Mouse (Mus musculus): ENCODE measurements around the gene Espn. TPM values are rescaled to one million over a fixed set of nuclear protein-coding genes. Genes with fewer than 3 reads are reported as not detected.

The Espn gene
- polyA plus RNA-seq, 1 experiment from 2014 or later: 0.90 TPM

- Histone ChIP-seq H3K27ac (ENCODE audit: low read depth, low read length) (no peak overlapping the region), H3K4me1 (ENCODE audit: control insufficient read depth, insufficient read depth, low read length) (0 out of 2 replicates have a peak, but pooled peaks cover 3% of the 10 kb centered on the region), H3K9ac (ENCODE audit: low read depth, low read length) (no peak overlapping the region), H3K4me2 (no peak overlapping the region), H3K36me3 (ENCODE audit: control insufficient read depth, insufficient read depth, low read length) (no peaks in the 10 kb centered on the region), H3K27me3 (ENCODE audit: control insufficient read depth, insufficient read depth, low read length) (peaks cover 16% of the 10 kb centered on the region), H3K4me3 (ENCODE audit: low read depth, low read length) (no peak overlapping the region), H3K9me3 (replicated peaks; ENCODE audit: control insufficient read depth, low read length) (no peaks in the 10 kb centered on the region)
- ATAC-seq (replicated peaks; ENCODE audit: insufficient number of reproducible peaks, low FRiP score, low TSS enrichment): no peak
- WGBS (ENCODE audit: insufficient replicate concordance): 84% methylated on average over 3 of the region's 3 CpGs
Measured at GRCm38 (mm10) chr4:152176638-152177037, 24.5 kb upstream of the Espn start.

DNA sequence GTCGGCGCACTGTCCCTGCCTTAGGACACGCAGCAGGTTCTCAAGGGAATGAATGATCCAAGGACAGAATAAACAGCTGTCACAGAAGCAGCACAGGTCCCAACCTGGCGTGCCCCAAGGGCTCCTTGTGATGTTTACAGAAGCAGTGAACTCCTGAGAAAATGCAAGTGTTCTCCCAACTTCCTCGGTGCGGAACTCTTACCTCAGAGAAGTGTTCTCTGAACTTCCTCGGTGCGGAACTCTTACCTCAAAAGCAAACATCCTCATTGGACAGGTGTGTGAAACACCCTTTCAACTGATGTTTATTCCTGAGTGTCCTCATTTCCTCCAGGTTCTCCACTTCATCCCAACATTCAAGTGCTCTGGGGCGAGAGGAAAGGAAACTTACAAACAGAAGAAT lies 21.8 kb upstream of the Espn start:
- no peak overlapping the region for H3K4me3 ChIP-seq (ENCODE audit: low read depth, low read length)
- no peak overlapping the region for H3K4me2 ChIP-seq
- 75% methylated on average over 9 of the region's 9 CpGs for WGBS (ENCODE audit: insufficient replicate concordance)
- no peak overlapping the region for H3K9ac ChIP-seq (ENCODE audit: low read depth, low read length)
- no peaks in the 10 kb centered on the region for H3K36me3 ChIP-seq (ENCODE audit: control insufficient read depth, insufficient read depth, low read length)
- no peak overlapping the region for H3K27ac ChIP-seq (ENCODE audit: low read depth, low read length)
- ATAC-seq (replicated peaks; ENCODE audit: insufficient number of reproducible peaks, low FRiP score, low TSS enrichment): no peak
- H3K27me3 ChIP-seq (ENCODE audit: control insufficient read depth, insufficient read depth, low read length): peaks cover 10% of the 10 kb centered on the region
- no peaks in the 10 kb centered on the region for H3K9me3 ChIP-seq (replicated peaks; ENCODE audit: control insufficient read depth, low read length)
- H3K4me1 ChIP-seq (ENCODE audit: control insufficient read depth, insufficient read depth, low read length): no peaks in the 10 kb centered on the region

GRCm38 (mm10) chr4:152173041-152173440 lies 20.9 kb upstream of the Espn start:
- Histone ChIP-seq H3K9me3 (replicated peaks; ENCODE audit: control insufficient read depth, low read length) (no peaks in the 10 kb centered on the region), H3K4me2 (no peak overlapping the region), H3K36me3 (ENCODE audit: control insufficient read depth, insufficient read depth, low read length) (no peaks in the 10 kb centered on the region), H3K27ac (ENCODE audit: low read depth, low read length) (no peak overlapping the region), H3K4me3 (ENCODE audit: low read depth, low read length) (no peak overlapping the region), H3K4me1 (ENCODE audit: control insufficient read depth, insufficient read depth, low read length) (no peaks in the 10 kb centered on the region), H3K9ac (ENCODE audit: low read depth, low read length) (no peak overlapping the region), H3K27me3 (ENCODE audit: control insufficient read depth, insufficient read depth, low read length) (peaks cover 9% of the 10 kb centered on the region)
- ATAC-seq (replicated peaks; ENCODE audit: insufficient number of reproducible peaks, low FRiP score, low TSS enrichment): no peak
- WGBS (ENCODE audit: insufficient replicate concordance): 2% methylated on average over 5 of the region's 5 CpGs

DNA sequence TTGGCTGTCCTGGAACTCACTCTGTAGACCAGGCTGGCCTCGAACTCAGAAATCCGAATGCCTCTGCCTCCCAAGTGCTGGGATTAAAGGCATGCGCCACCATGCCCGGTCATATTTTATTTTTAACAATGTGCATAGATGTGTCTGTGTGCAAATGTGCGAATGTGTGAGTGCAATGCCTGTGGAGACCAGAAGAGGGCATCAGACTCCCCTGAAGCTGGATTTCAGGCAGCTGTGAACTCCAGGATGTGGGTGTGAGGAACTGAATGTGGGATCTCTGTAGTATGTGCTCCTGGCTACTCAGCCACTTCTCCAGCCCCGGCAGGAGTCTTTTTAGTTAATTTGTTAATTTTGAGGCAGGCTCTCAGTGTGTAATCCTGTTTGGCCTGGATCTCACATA lies 19.4 kb upstream of the Espn start:
- 77% methylated on average over 6 of the region's 6 CpGs for WGBS (ENCODE audit: insufficient replicate concordance)
- peaks cover 9% of the 10 kb centered on the region; the same call in 1 of the 2 replicates for H3K27me3 ChIP-seq (ENCODE audit: control insufficient read depth, insufficient read depth, low read length)
- H3K4me2 ChIP-seq: no peak overlapping the region
- H3K27ac ChIP-seq (ENCODE audit: low read depth, low read length): no peak overlapping the region
- no peaks in the 10 kb centered on the region for H3K9me3 ChIP-seq (replicated peaks; ENCODE audit: control insufficient read depth, low read length)
- ATAC-seq (replicated peaks; ENCODE audit: insufficient number of reproducible peaks, low FRiP score, low TSS enrichment): no peak
- H3K4me3 ChIP-seq (ENCODE audit: low read depth, low read length): no peak overlapping the region
- H3K36me3 ChIP-seq (ENCODE audit: control insufficient read depth, insufficient read depth, low read length): no peaks in the 10 kb centered on the region
- H3K4me1 ChIP-seq (ENCODE audit: control insufficient read depth, insufficient read depth, low read length): no peaks in the 10 kb centered on the region
- H3K9ac ChIP-seq (ENCODE audit: low read depth, low read length): no peak overlapping the region

GRCm38 (mm10) chr4:152170286-152170685 lies 18.1 kb upstream of the Espn start:
- H3K4me3 ChIP-seq (ENCODE audit: low read depth, low read length): no peak overlapping the region
- 79% methylated on average over 10 of the region's 10 CpGs for WGBS (ENCODE audit: insufficient replicate concordance)
- no peak for ATAC-seq (replicated peaks; ENCODE audit: insufficient number of reproducible peaks, low FRiP score, low TSS enrichment)
- no peaks in the 10 kb centered on the region for H3K4me1 ChIP-seq (ENCODE audit: control insufficient read depth, insufficient read depth, low read length)
- H3K27me3 ChIP-seq (ENCODE audit: control insufficient read depth, insufficient read depth, low read length): peaks cover 9% of the 10 kb centered on the region; the same call in 1 of the 2 replicates
- no peaks in the 10 kb centered on the region for H3K36me3 ChIP-seq (ENCODE audit: control insufficient read depth, insufficient read depth, low read length)
- no peak overlapping the region for H3K4me2 ChIP-seq
- no peak overlapping the region for H3K9ac ChIP-seq (ENCODE audit: low read depth, low read length)
- H3K27ac ChIP-seq (ENCODE audit: low read depth, low read length): no peak overlapping the region
- no peaks in the 10 kb centered on the region for H3K9me3 ChIP-seq (replicated peaks; ENCODE audit: control insufficient read depth, low read length)

- Histone ChIP-seq H3K4me1 (ENCODE audit: control insufficient read depth, insufficient read depth, low read length) (no peaks in the 10 kb centered on the region), H3K4me2 (no peak overlapping the region), H3K9me3 (replicated peaks; ENCODE audit: control insufficient read depth, low read length) (no peaks in the 10 kb centered on the region), H3K9ac (ENCODE audit: low read depth, low read length) (no peak overlapping the region), H3K27me3 (ENCODE audit: control insufficient read depth, insufficient read depth, low read length) (peaks cover 10% of the 10 kb centered on the region; the same call in 1 of the 2 replicates), H3K27ac (ENCODE audit: low read depth, low read length) (no peak overlapping the region), H3K36me3 (ENCODE audit: control insufficient read depth, insufficient read depth, low read length) (no peaks in the 10 kb centered on the region), H3K4me3 (ENCODE audit: low read depth, low read length) (no peak overlapping the region)
- no peak for ATAC-seq (replicated peaks; ENCODE audit: insufficient number of reproducible peaks, low FRiP score, low TSS enrichment)
- 67% methylated on average over 7 of the region's 7 CpGs for WGBS (ENCODE audit: insufficient replicate concordance)
Measured at GRCm38 (mm10) chr4:152169103-152169502, 16.9 kb upstream of the Espn start.

GRCm38 (mm10) chr4:152168052-152168451 lies 15.9 kb upstream of the Espn start:
- peaks cover 12% of the 10 kb centered on the region; the same call in 1 of the 2 replicates for H3K27me3 ChIP-seq (ENCODE audit: control insufficient read depth, insufficient read depth, low read length)
- no peaks in the 10 kb centered on the region for H3K9me3 ChIP-seq (replicated peaks; ENCODE audit: control insufficient read depth, low read length)
- ATAC-seq (replicated peaks; ENCODE audit: insufficient number of reproducible peaks, low FRiP score, low TSS enrichment): no peak
- no peaks in the 10 kb centered on the region for H3K36me3 ChIP-seq (ENCODE audit: control insufficient read depth, insufficient read depth, low read length)
- H3K4me3 ChIP-seq (ENCODE audit: low read depth, low read length): no peak overlapping the region
- no peaks in the 10 kb centered on the region for H3K4me1 ChIP-seq (ENCODE audit: control insufficient read depth, insufficient read depth, low read length)
- no peak overlapping the region for H3K4me2 ChIP-seq
- no peak overlapping the region for H3K27ac ChIP-seq (ENCODE audit: low read depth, low read length)
- H3K9ac ChIP-seq (ENCODE audit: low read depth, low read length): no peak overlapping the region
- 72% methylated on average over 8 of the region's 8 CpGs for WGBS (ENCODE audit: insufficient replicate concordance)

DNA sequence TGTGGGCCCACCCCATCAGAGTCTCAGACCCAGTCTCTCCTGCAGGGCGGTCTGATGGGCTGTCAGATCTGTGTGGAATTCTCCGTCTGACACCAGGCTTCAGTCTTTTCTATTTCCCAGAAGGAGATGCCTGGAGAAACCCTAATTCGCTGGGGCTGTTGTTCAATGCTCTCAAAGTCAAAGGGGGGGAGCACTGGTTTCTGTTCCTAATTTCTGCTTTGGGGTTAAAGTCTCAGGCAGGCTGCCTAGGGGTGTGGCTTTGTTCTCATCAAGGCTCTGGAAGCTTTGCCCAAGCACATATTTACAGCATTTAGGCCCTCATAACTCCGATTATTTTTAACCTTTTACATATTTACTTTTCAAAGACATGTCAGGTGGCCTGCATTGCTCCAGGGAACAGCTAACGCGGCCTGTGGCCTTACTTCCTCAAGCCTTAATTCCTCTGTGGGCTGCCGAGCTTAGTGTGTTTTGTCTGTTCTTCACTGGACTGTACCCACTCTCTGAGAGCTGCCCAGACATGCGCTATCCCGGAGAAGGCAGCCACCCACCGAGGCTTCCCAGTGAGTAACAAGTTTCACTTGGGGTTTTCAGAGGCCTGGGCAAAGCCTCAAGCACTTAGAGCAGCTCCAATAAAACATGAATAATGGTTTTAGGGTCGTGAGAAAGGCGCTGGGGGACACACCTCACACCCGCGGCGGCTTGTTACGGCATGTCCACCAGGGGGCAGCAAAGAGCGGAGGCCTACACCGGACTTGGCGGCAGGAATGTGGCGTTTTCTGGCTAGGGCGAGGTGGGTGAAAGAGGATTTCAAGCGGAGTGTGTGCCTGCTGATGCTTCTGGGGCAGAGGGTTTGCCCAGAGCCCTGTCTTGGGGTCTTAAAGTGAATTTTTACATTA lies 13.1 kb upstream of the Espn start:
- peaks cover 35% of the 10 kb centered on the region for H3K27me3 ChIP-seq (ENCODE audit: control insufficient read depth, insufficient read depth, low read length)
- 24% methylated on average over 22 of the region's 22 CpGs for WGBS (ENCODE audit: insufficient replicate concordance)
- no peak overlapping the region for H3K9ac ChIP-seq (ENCODE audit: low read depth, low read length)

DNA sequence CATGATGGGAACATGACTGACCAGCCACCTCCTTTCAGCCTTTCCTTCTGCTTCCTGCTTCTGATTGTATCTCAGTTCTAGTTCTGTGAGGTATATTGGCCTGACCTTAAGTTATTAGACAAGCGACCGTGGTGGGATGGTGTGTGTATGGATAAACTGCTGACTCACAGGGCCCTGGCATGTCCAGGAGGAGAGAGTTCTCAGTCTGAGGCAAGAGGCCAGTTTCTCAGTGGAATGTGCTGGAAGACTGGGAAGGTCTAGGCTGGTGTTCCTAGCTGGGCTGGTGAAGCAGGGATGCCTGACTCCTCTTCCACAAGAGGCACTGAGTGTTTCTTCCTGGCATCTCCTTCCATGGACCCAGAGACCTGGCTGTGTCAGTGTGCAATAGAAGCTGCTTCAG lies 10.6 kb upstream of the Espn start:
- H3K4me2 ChIP-seq: no peak overlapping the region
- no peak overlapping the region for H3K27ac ChIP-seq (ENCODE audit: low read depth, low read length)
- no peak overlapping the region for H3K9ac ChIP-seq (ENCODE audit: low read depth, low read length)
- 87% methylated on average over 2 of the region's 2 CpGs for WGBS (ENCODE audit: insufficient replicate concordance)
- H3K9me3 ChIP-seq (replicated peaks; ENCODE audit: control insufficient read depth, low read length): no peaks in the 10 kb centered on the region
- ATAC-seq (replicated peaks; ENCODE audit: insufficient number of reproducible peaks, low FRiP score, low TSS enrichment): no peak
- H3K4me1 ChIP-seq (ENCODE audit: control insufficient read depth, insufficient read depth, low read length): peaks cover 11% of the 10 kb centered on the region
- H3K36me3 ChIP-seq (ENCODE audit: control insufficient read depth, insufficient read depth, low read length): no peaks in the 10 kb centered on the region
- no peak overlapping the region for H3K4me3 ChIP-seq (ENCODE audit: low read depth, low read length)
- H3K27me3 ChIP-seq (ENCODE audit: control insufficient read depth, insufficient read depth, low read length): peaks cover 57% of the 10 kb centered on the region

More for the DNA sequence above, 13.1 kb upstream of the Espn start:
- H3K4me2 ChIP-seq: no peak overlapping the region
- no peaks in the 10 kb centered on the region for H3K4me1 ChIP-seq (ENCODE audit: control insufficient read depth, insufficient read depth, low read length)
- no peaks in the 10 kb centered on the region for H3K36me3 ChIP-seq (ENCODE audit: control insufficient read depth, insufficient read depth, low read length)
- H3K27ac ChIP-seq (ENCODE audit: low read depth, low read length): no peak overlapping the region
- no peaks in the 10 kb centered on the region for H3K9me3 ChIP-seq (replicated peaks; ENCODE audit: control insufficient read depth, low read length)
- no peak for ATAC-seq (replicated peaks; ENCODE audit: insufficient number of reproducible peaks, low FRiP score, low TSS enrichment)
- no peak overlapping the region for H3K4me3 ChIP-seq (ENCODE audit: low read depth, low read length)

Data from heart, embryonic 11.5 days (tissue).